Mouse (Mus musculus) spleen, postnatal 36 days (tissue): ENCODE data around the gene Ss18l2.

Experiments
- DNase-seq, 2 experiments: peaks; one replicate each; pipeline ENCODE4 v3.0.0; 2022; ENCODE audit warnings: low spot score in 2 of 2, mixed read lengths in 1 of 2

Gene Ss18l2

GRCm38 (mm10) chr9:121709898-121710583 lies at the start of gene Ss18l2:
Ss18l2 (plus strand) TSS chr9:121710329.
- peak; percentile 96 to 98 for DNase-seq

GRCm38 (mm10) chr9:121663467-121663866 lies 46.7 kb upstream of the Ss18l2 start:
- DNase-seq: no peak

- no peak for DNase-seq
These were observed 46.0 kb upstream of the Ss18l2 start for GRCm38 (mm10) chr9:121664104-121664503.

GRCm38 (mm10) chr9:121666957-121667630 lies 43.0 kb upstream of the Ss18l2 start:
- no peak for DNase-seq

GRCm38 (mm10) chr9:121667822-121668221 lies 42.3 kb upstream of the Ss18l2 start:
- no peak for DNase-seq

DNA sequence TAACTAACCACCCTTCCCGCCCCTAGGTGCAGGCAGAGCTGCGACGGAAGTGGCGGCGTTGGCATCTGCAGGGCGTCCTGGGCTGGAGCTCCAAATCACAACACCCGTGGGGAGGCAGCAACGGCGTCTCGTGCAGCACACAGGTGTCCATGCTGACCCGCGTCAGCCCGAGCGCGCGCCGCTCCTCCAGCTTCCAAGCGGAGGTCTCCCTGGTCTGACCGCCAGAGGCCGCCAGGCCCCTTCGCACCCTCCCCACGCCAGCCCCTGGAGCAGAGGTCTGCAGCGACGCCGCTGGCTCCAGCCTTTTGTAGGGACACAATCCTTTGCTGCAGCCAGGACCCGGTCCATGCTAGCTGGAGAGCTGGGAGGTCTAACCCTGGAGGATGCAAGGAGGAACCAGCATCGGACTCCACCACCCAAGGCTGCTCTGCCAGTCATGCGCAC lies 40.8 kb upstream of the Ss18l2 start:
- peak; percentile 40 to 46 for DNase-seq

DNA sequence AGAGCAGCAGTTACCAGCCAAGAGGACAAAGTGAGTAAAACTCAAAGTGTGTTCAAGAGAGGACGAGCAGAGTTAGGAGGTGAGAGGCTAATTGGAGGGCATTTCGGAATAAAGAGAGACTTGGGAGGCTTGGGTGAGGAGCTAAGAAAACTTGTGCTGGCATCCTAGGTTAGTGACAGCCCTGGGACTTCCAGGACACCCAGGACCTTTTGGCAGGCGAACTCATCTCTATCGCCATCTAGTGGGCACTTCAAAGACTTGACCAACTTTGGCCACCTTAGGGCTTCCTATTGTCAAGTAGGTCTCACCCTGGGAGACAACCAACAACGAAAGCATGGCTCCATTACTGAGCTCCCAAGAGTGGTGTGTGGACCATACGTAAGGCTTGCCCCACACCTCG lies 38.8 kb upstream of the Ss18l2 start:
- peak; percentile 32 to 33 for DNase-seq

- no peak for DNase-seq
These were observed 37.8 kb upstream of the Ss18l2 start for GRCm38 (mm10) chr9:121672311-121672710.

DNA sequence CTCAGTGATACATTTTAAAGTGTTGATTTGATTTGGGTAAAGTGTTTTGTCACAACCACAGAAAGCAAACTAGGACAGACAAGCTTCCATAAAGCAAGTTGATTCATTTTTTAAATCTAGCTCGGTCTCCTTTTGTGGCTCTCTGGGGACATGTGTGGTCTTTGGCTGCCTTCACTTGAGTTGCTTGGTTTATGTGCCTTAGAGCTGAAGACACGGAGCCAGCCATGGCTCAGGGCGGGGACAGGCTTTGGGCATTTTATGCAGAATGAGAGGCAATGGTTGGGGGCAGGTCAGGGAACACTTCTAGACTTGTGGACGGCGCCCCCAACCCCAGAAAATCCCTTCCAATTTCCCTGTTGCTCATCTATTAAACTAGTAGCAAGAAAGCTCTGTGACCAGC lies 36.4 kb upstream of the Ss18l2 start:
- DNase-seq: no peak

GRCm38 (mm10) chr9:121675011-121675410 lies 35.1 kb upstream of the Ss18l2 start:
- peak; percentile 85 to 88 for DNase-seq

GRCm38 (mm10) chr9:121675556-121675955 lies 34.6 kb upstream of the Ss18l2 start:
- no peak for DNase-seq

DNA sequence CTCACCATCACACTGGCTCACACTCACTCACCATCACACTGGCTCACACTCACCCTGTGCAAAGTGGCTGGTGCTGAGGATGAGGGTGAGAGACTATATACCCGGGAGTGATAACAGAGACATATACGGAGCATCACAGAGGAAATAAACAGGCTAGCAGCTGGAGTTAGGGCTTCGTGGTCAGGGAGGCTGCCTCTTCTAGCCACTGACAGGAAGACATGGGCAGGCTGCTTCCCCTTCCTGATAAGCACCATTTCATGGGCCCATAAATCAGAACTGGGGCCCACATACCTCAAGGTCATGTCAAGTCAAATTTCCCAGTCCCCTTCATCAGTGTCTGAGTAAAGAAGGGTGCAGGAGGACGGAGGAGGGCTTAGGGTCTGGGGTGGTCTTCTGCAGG lies 33.1 kb upstream of the Ss18l2 start:
- DNase-seq: peak; percentile 32 to 40

DNA sequence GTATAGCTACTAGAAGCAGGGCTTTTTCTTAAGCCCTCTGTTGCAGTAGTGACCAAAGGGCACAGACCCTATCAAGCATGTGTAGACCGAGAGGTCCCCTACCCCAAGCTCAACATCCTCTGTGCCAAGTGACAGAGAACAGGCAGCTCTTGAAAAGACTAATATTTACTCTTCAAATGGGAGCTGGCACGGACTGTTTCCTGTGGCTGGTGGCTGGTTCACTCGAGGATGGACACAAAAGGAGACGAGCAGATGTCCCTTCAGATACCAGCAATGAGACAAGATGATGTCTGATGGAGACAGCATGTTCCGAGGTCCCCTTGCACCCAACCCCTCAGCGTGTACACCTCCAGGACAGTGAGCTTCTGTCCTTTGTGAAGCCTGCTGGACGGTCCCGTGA lies 32.7 kb upstream of the Ss18l2 start:
- no peak for DNase-seq

- peak; percentile 44 to 51 for DNase-seq
These were observed 30.6 kb upstream of the Ss18l2 start for GRCm38 (mm10) chr9:121679549-121679948.

DNA sequence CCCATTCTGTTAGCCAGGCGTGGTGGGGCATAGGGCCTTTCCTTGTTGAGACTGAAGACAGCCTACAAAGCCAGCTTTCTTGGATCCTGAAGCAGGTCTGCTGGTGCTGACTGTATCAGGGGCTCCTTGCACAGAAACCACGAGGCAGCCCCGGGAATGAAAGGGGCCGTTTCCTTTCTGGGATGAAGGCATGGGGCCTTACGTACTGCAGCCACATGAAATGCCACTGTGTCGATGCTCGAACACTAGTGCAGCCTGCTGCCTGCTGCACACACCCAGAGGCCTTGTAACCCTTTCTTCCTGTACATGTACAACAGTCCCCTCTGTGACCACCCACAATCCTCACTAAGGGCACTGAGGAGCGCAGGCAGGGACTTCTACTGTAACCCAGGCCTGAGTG lies 28.9 kb upstream of the Ss18l2 start:
- DNase-seq: no peak

DNA sequence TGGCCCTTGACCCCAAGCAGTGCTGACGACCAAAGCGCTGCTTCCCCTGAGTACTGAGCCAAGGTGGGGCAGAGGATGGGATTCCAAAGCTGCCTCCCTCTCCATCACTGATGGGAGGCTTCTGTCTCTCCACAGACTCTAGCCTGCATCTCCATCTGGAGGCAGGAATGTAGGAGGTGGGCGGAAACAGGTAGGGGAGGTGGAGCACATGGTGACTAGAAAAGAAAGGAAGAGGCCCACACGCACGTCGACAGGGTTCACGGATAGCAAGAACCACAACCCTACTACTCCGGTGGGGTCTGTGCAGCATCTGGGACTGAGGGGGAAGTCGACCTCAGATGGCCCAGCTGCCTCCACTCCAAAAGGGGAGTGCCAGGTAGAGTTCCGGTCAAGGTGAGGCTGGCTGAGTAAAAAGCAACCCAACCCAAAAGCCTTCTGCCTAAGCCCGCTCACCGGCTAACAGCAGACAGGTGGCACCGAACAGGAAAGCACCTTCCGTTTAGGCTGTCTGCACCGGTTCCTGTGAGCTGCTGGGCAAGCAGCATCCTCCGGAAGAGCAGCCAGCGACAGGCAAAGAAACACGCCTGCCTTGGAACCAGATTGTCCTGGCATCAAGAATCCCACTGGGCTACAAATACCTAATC lies 28.0 kb upstream of the Ss18l2 start:
- DNase-seq: no peak

- DNase-seq: no peak
These were observed 25.4 kb upstream of the Ss18l2 start for GRCm38 (mm10) chr9:121684702-121685101.

DNA sequence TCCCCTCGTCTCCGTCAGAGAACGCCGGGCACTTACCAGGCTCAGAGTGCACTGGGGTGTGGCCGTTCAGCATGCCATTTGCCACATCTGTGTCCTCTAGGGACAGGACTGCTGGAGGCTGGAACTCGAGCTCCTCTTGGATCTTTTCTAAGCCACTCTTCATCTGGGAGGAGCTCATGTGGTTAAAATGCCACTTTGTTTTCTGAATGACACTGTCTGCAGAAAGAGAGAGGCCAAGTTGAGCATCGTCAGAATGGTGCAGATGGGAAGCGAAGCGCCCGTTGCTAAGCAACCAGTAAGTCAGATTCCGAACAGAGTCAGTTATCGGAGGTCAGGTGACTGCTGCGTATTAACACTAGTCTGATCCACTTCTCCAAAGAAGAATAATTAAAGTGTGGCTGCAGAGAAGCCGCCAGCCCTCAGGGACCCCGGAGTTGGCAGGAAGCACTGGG lies 19.9 kb upstream of the Ss18l2 start:
- DNase-seq: no peak

DNA sequence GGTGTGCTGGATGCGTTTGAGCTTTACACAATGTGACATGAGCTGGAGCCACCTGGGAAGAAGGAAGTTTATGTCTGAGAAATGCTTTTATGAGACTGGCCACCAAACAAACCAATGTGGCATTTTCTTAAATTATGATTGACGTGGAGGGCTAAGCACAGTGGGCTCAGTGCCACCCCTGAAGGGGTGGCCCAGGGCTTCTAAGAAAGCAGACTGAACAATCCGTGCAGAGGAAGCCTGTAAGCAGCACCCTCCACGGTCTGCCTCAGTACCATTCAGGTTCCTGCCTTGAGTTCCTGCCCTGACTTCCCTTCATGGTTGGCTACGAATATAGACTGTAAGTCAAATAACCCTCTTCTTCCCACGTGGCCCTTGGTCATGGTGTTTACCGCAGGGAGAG lies 19.4 kb upstream of the Ss18l2 start:
- no peak for DNase-seq

DNA sequence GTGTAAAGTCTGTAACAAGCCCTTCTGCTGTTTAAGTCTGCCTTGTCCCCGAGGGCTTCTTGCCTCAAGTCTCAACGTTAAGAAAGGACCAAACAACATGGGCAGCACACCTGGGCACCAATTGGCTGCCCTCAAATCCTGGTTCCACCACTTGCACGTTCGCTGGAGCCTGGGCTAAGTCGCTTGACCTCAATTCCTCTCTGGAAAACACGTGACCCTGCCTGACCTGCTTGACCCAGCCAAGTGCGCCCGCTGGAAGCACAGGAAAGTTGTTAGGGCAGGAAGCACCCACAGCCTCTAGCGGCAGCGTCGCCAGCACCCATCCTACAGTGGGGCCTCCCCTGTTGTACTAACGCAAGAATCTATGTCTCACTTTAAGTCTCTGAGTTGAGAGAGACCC lies 15.4 kb upstream of the Ss18l2 start:
- no peak for DNase-seq

DNA sequence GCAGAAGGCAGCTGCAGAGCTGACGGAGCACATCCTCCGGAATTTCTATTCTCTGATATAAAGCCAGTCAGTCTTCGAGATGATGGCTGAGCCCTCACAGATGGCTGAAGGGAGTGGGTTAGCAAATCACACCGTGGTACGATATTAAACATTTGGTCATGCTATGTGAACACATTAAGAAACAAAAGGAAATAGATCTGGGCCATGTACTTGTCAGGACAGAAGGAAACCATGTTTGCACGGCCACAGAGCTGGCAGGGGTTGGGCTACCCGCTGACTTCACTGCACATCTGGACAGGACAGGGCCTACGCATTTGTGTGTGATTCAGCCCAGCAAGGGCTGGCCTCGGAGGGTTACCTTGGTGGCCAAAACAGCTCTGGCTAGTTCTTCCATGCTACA lies 13.5 kb upstream of the Ss18l2 start:
- no peak for DNase-seq

GRCm38 (mm10) chr9:121697150-121698049 lies 12.7 kb upstream of the Ss18l2 start:
- peak in 1 of 2 experiments; percentile 58 for DNase-seq
